Mouse (Mus musculus) heart, adult 2 months (tissue): ENCODE data around the gene Rapgefl1. TPM values are rescaled to one million over a fixed set of nuclear protein-coding genes. Genes with fewer than 3 reads are reported as not detected.

Experiments
- DNase-seq, 2 experiments: peaks; one replicate each; pipeline ENCODE4 v3.0.0; 2021
- H3K27ac ChIP-seq: fragments of 200-600 bp; 2 replicates; pipeline ENCODE4 v1.8.1; 2022
- H3K27me3 ChIP-seq: fragments of 200-500 bp; 2 replicates; pipeline ENCODE4 v1.6.1; 2012; ENCODE audit warnings: mild to moderate bottlenecking, low read length, inconsistent platforms, mixed read lengths; ENCODE audit not compliant: control insufficient read depth, insufficient read depth
- H3K36me3 ChIP-seq: fragments of 200-500 bp; 2 replicates; pipeline ENCODE4 v1.6.1; 2012; ENCODE audit warnings: low read length, inconsistent platforms; ENCODE audit not compliant: control insufficient read depth, insufficient read depth
- H3K4me1 ChIP-seq: fragments of 200-500 bp; 2 replicates; pipeline ENCODE4 v1.6.1; 2011; ENCODE audit warnings: low read length; ENCODE audit not compliant: control insufficient read depth, insufficient read depth
- H3K4me3 ChIP-seq: fragments of 200-600 bp; 2 replicates; pipeline ENCODE4 v1.8.1; 2022
- H3K79me2 ChIP-seq: fragments of 200-500 bp; replicated peaks from 2 replicates; pipeline ENCODE4 v1.6.1; 2012; ENCODE audit warnings: mild to moderate bottlenecking, inconsistent platforms, low read length, moderate library complexity, mixed read lengths; ENCODE audit not compliant: control insufficient read depth, insufficient read depth
- H3K9ac ChIP-seq: fragments of 200-500 bp; 2 replicates; pipeline ENCODE4 v1.6.1; 2012; ENCODE audit warnings: low read depth, mild to moderate bottlenecking, control low read depth, inconsistent platforms, low read length, mixed read lengths
- CTCF ChIP-seq: fragments of 200-600 bp; IDR thresholded peaks from 2 replicates; pipeline ENCODE4 v1.8.1; 2022; ENCODE audit warnings: antibody characterized with exemption, mild to moderate bottlenecking, moderate library complexity
- EP300 ChIP-seq: fragments of 200-500 bp; IDR thresholded peaks from 2 replicates; pipeline ENCODE4 v1.6.1; 2011; ENCODE audit warnings: low read depth, low read length, control low read depth; ENCODE audit not compliant: insufficient read depth
- POLR2A ChIP-seq: fragments of 200-500 bp; IDR thresholded peaks from 2 replicates; pipeline ENCODE4 v1.6.1; 2011; ENCODE audit warnings: mild to moderate bottlenecking, low read depth, low read length, control low read depth; ENCODE audit not compliant: insufficient read depth
- WGBS: fragments of 180-500 bp; shearing (Covaris S2); methylation state at CpG from one replicate; pipeline ENCODE4 v1.1.7; 2018; 5-methylcytosine and 5-hydroxymethylcytosine counted together
- intact Hi-C: fragments of 180-260 bp; cut with DNase I; formaldehyde crosslinking; loops from one replicate; pipeline ENCODE4 v1.15.1; 2025
- long read RNA-seq: library from polyadenylated mRNA; stranded (forward); transcript quantifications from one replicate; pipeline ENCODE4 v2.0.0, GENCODE M21; 2021
- polyA plus RNA-seq: library from polyadenylated mRNA; depleted of rRNA; stranded (reverse); fragments of >200 nt; gene quantifications from 2 replicates; pipeline ENCODE4 v1.2.3, GENCODE M21; 2012; rRNA removed
- total RNA-seq, 2 experiments: library from RNA; stranded (reverse); gene quantifications; 2 replicates each; pipeline ENCODE4 v1.2.3; 2021

Gene Rapgefl1
- total RNA-seq (under 1 TPM; 0.50 to 0.77 TPM), polyA plus RNA-seq (2.8 and 3.0 TPM in 2 replicates)
- long read RNA-seq: 0 reads

DNA sequence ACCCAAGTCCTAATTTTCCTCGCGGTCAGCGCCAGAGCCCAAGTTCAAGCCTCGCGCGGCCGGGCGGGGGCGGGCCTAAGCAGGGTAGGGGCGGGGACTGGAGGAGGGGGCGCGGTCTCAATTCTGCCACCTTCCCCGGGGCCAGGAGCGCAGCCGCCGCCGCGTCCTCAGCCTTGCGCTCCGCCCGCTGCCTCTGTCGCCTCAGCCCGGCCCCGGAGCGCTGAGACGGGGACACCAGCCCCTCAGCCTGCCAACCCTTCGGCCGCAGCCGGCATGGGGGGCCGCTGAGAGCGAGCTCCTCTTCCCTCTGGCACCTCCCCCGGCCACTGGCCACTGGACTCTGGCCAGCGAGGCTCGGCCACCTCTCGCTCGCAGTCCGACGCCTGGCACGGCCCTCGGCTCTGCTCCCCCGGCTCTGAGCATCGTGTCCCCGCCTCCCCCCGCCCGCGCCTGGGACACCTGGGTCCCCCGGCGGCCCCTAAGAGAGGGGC lies at the start of gene Rapgefl1:
Gene Rapgefl1 (plus strand): TSS at position 135 of the 491 bp plus-strand sequence.
- H3K27ac ChIP-seq: no peak within 1 kb of the TSS; the same call in 1 of the 2 replicates
- H3K4me1 ChIP-seq: peaks cover 1% of the 10 kb centered on the region; the same call in 1 of the 2 replicates
- intact Hi-C loops: no loop called here
- H3K36me3 ChIP-seq: no peaks in the 10 kb centered on the region
- peak; percentile 85 to 88 for DNase-seq
- TF ChIP-seq EP300 (no peak), CTCF (no peak), POLR2A (no peak)
- H3K4me3 ChIP-seq: peak within 1 kb of the TSS; percentile 59
- H3K27me3 ChIP-seq: no peaks in the 10 kb centered on the region
- H3K79me2 ChIP-seq: no peaks in the 10 kb centered on the region
- WGBS: 0% methylated on average over 36 of the region's 48 CpGs
- peak within 1 kb of the TSS; percentile 72 for H3K9ac ChIP-seq

DNA sequence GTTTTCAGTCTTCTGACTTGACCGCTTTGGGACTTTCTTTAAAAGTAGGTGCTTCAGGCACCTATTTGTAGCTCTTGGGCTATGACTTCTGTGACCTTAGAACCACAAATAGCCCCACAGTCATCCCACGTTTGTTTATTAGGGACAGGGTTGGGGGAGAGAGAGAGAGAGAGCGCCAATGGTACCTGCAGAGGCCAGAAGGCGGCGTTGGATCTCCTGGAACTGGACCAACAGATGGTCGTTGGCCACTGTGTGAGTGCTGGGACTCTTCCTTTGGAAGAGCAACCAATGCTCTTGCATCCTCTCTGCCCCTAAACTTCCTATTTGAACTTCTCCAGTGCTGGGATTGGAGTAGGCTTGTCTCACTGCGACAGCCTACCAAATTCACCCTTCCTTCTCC lies 49.4 kb upstream of the Rapgefl1 start:
- Histone ChIP-seq H3K27me3 (no peaks in the 10 kb centered on the region), H3K36me3 (peaks cover 9% of the 10 kb centered on the region), H3K4me1 (peaks cover 38% of the 10 kb centered on the region), H3K79me2 (no peaks in the 10 kb centered on the region), H3K27ac (peak overlapping the region; percentile 99), H3K4me3 (no peak overlapping the region), H3K9ac (peak overlapping the region; percentile 34)
- WGBS: 9% methylated on average over 7 of the region's 7 CpGs
- intact Hi-C loops: loop anchor here (1.0 to 2.0 kb wide), 3 partner anchors 14 to 87 kb away; no protein-coding TSS in a partner anchor
- TF ChIP-seq CTCF (peak; percentile 25; the same call in 1 of the 2 replicates), POLR2A (no peak), EP300 (no peak)
- no peak for DNase-seq

DNA sequence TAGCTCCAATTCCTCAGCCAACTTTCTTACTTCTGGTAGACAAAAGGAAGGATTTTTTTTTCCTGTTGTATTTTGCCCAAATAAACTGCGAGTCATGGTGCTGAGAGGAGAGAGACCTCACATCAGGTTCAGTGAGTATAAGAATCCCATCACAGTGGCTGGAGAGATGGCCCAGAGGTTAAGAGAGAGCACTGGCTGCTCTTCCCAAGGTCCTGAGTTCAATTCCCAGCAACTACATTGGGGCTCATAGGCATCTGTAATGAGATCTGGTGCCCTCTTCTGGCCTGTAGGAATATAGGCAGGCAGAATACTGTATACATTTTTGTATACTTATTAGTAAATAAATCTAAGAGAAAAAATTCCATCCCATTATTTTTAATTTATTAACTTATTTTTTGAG lies 48.9 kb upstream of the Rapgefl1 start:
- Histone ChIP-seq H3K4me3 (no peak overlapping the region), H3K27me3 (no peaks in the 10 kb centered on the region), H3K79me2 (no peaks in the 10 kb centered on the region), H3K36me3 (peaks cover 9% of the 10 kb centered on the region), H3K27ac (peak overlapping the region; percentile 99), H3K9ac (no peak overlapping the region), H3K4me1 (peaks cover 35% of the 10 kb centered on the region)
- no peak for TF ChIP-seq EP300
- TF ChIP-seq CTCF: peak; percentile 74
- intact Hi-C loops: loop anchor here (1.0 to 2.0 kb wide), 4 partner anchors 15 to 87 kb away; no protein-coding TSS in a partner anchor
- WGBS: 53% methylated on average over 1 of the region's 1 CpGs
- no peak for DNase-seq

DNA sequence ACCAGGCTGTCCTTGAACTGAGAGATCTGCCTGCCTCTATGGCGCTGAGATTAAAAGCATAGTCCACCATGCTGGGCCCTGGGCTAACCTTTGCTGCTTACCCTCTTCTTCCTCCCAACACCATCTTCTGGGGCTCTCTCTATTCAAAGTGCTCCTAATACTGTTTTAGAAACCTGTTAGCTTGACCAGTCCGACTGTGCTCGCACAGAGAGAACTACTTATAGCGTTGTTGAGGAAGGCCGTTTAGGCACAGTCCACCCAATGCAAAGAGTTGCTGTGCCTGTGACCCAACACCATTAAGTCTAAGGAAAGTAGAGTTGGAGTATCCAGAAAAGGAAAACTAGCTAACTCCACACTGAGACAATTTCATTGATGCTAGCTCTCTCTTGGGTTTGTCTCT lies 48.4 kb upstream of the Rapgefl1 start:
- Histone ChIP-seq H3K27me3 (no peaks in the 10 kb centered on the region), H3K79me2 (no peaks in the 10 kb centered on the region), H3K9ac (no peak overlapping the region; the same call in 1 of the 2 replicates), H3K36me3 (peaks cover 9% of the 10 kb centered on the region), H3K4me3 (no peak overlapping the region), H3K4me1 (peaks cover 32% of the 10 kb centered on the region), H3K27ac (peak overlapping the region; percentile 99)
- intact Hi-C loops: loop anchor here (1.0 kb wide), 1 partner anchor 71 kb away; no protein-coding TSS in a partner anchor
- no peak for TF ChIP-seq CTCF
- no peak for TF ChIP-seq POLR2A
- no peak for TF ChIP-seq EP300
- 82% methylated on average over 5 of the region's 5 CpGs for WGBS
- DNase-seq: peak in 1 of 2 experiments; percentile 33

DNA sequence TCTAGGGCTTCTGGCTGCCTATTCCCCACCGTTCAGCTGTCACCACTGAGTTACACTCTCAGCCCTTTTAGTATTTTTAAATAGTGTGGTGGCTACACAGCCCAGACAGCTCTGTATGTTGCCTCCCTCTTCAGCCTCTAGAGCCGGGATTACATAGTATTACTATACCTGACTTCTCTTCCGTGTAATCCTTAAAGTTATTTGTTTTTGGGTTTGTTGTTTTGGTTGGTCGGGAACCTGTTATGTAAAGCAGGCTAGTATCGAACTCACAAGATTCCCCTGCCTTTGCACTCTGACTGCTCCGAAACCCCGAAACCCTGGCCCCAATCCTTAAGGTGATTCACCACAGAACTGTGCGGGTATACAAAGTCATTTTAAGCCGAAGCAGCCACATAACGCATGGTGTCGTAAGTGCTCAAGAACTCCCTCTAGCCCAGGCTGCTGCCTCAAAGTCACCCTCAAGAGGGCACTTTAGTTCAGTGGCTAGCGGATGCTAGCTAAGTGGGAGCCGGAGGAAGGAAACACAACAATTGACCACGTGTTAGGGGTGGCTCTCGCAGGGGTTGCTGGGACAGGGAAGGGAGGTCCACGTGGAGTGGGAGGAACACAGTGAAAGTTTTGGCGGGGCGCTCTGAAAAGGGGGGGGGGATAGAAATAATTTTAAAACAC lies 47.9 kb upstream of the Rapgefl1 start:
- 6% methylated on average over 18 of the region's 18 CpGs for WGBS
- Histone ChIP-seq H3K27ac (peak overlapping the region; percentile 99), H3K79me2 (no peaks in the 10 kb centered on the region), H3K27me3 (no peaks in the 10 kb centered on the region), H3K4me3 (peak overlapping the region; percentile 61; the same call in 1 of the 2 replicates), H3K4me1 (peaks cover 31% of the 10 kb centered on the region), H3K36me3 (peaks cover 9% of the 10 kb centered on the region), H3K9ac (peak overlapping the region; percentile 63)
- peak; percentile 91 to 94 for DNase-seq
- TF ChIP-seq CTCF: peak; percentile 84
- TF ChIP-seq POLR2A: peak; percentile 89
- TF ChIP-seq EP300: peak; percentile 100
- intact Hi-C loops: loop anchor here (1.0 kb wide), 1 partner anchor 71 kb away; no protein-coding TSS in a partner anchor

DNA sequence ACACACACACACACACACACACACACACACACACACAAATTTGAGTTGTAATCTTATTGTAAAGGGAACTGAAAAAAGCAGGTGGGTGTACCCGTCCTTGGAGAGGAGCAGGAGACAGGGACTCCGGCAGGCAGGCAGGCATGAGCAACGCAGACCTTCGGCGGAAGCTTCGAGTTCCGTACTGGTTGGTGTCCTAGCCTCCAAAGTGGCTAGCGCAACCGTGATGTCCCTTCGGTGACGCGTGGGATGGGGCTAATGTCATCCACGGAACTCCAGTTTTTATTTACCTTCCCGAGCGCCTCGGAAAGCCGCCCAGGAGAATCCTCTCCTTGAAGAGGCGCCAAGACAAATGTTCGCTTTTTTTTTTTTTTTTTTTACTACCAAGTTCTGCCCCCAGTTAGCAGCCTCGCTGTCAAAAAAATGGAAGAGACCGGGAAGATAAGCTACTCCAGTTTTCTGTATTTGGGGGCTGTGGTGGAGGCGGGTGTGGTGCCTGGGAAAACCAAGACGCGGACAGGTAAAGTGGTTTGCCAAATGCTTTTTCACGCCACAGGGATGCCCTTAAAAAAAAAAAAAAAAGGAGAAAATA lies 47.3 kb upstream of the Rapgefl1 start:
- intact Hi-C loops: no loop called here
- Histone ChIP-seq H3K79me2 (no peaks in the 10 kb centered on the region), H3K4me1 (peaks cover 26% of the 10 kb centered on the region), H3K9ac (peak overlapping the region; percentile 65), H3K27ac (peak overlapping the region; percentile 99), H3K36me3 (peaks cover 5% of the 10 kb centered on the region; the same call in 1 of the 2 replicates), H3K4me3 (peak overlapping the region; percentile 61), H3K27me3 (no peaks in the 10 kb centered on the region)
- no peak for DNase-seq
- under 1% methylated on average over 25 of the region's 25 CpGs for WGBS
- TF ChIP-seq CTCF (no peak), EP300 (no peak), POLR2A (no peak)
